Mouse (Mus musculus) thymus, adult 2 months (tissue): ENCODE data around the gene Vmn1r215. TPM values are rescaled to one million over a fixed set of nuclear protein-coding genes. Genes with fewer than 3 reads are reported as not detected.
"Not testable (repeated sequence)": the region's sequence is repeated elsewhere in the genome, so short reads cannot be mapped to it uniquely, and the experiment has no call there.

ENCODE experiments used
- DNase-seq: peaks from one replicate; pipeline ENCODE4 v3.0.0; 2021
- H3K27ac ChIP-seq: fragments of 200-500 bp; 2 replicates; pipeline ENCODE4 v1.5.1; 2012; ENCODE audit warnings: low read length, control low read depth; ENCODE audit not compliant: control insufficient read depth, insufficient read depth
- H3K27me3 ChIP-seq: fragments of 200-500 bp; 2 replicates; pipeline ENCODE4 v1.6.1; 2012; ENCODE audit warnings: mild to moderate bottlenecking, low read length, moderate library complexity, mixed read lengths; ENCODE audit not compliant: control insufficient read depth, insufficient read depth
- H3K36me3 ChIP-seq: fragments of 200-500 bp; 2 replicates; pipeline ENCODE4 v1.6.1; 2012; ENCODE audit warnings: mild to moderate bottlenecking, low read length, moderate library complexity; ENCODE audit not compliant: control insufficient read depth, insufficient read depth
- H3K4me1 ChIP-seq: fragments of 200-500 bp; replicated peaks from 2 replicates; pipeline ENCODE4 v1.6.1; 2012; ENCODE audit warnings: low read length; ENCODE audit not compliant: control insufficient read depth, insufficient read depth
- H3K4me3 ChIP-seq: fragments of 200-500 bp; 2 replicates; pipeline ENCODE4 v1.5.1; 2012; ENCODE audit warnings: mild to moderate bottlenecking, low read length, control low read depth, moderate library complexity; ENCODE audit not compliant: control insufficient read depth, insufficient read depth
- CTCF ChIP-seq: fragments of 200-500 bp; IDR thresholded peaks from 2 replicates; pipeline ENCODE4 v1.5.1; 2012; ENCODE audit warnings: mild to moderate bottlenecking, control low read depth, low read length, moderate library complexity, borderline replicate concordance; ENCODE audit not compliant: control insufficient read depth, poor library complexity, insufficient read depth; ENCODE audit errors: extremely low read depth
- POLR2A ChIP-seq: fragments of 200-500 bp; IDR thresholded peaks from 2 replicates; pipeline ENCODE4 v1.6.1; 2012; ENCODE audit warnings: mild to moderate bottlenecking, low read length, control low read depth, moderate library complexity; ENCODE audit not compliant: control insufficient read depth, poor library complexity, insufficient read depth; ENCODE audit errors: extremely low read depth
- WGBS: fragments of 180-500 bp; shearing (Covaris S2); methylation state at CpG from one replicate; pipeline ENCODE4 v1.1.7; 2018; 5-methylcytosine and 5-hydroxymethylcytosine counted together
- polyA plus RNA-seq: library from polyadenylated mRNA; depleted of rRNA; stranded (reverse); fragments of >200 nt; gene quantifications from 2 replicates; pipeline ENCODE4 v1.2.3, GENCODE M21; 2012; rRNA removed

The Vmn1r215 gene
- polyA plus RNA-seq: not detected in 2 replicates

DNA sequence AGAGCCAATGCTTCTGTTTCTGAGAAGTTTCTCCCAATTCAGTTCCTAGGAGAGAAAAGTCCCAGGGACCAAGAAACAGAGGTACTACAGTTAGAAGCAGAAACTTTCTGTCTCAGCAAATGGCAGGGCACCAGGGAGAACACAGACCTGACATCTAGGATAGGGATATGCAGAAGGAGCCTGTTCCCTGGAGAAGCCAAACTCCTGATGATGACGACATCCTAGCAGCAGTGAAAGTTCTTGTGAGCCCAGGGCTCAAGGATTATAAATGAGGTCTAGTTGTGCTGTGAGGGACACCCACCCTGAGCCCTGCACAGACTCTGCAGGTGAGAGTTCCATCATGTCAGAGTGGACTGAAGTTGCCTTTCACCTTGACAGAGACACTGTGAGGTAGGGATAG, at the start of gene Vmn1r215:
Gene Vmn1r215, plus strand, starts transcription at position 301 of the 400 bp plus-strand sequence.
- DNase-seq: no peak
- no peaks in the 10 kb centered on the region for H3K4me1 ChIP-seq
- H3K27me3 ChIP-seq: no peaks in the 10 kb centered on the region
- no peak within 1 kb of the TSS for H3K4me3 ChIP-seq
- 80% methylated on average over 1 of the region's 1 CpGs for WGBS
- no peak within 1 kb of the TSS for H3K27ac ChIP-seq
- H3K36me3 ChIP-seq: no peaks in the 10 kb centered on the region
- no peak for TF ChIP-seq CTCF
- no peak for TF ChIP-seq POLR2A

DNA sequence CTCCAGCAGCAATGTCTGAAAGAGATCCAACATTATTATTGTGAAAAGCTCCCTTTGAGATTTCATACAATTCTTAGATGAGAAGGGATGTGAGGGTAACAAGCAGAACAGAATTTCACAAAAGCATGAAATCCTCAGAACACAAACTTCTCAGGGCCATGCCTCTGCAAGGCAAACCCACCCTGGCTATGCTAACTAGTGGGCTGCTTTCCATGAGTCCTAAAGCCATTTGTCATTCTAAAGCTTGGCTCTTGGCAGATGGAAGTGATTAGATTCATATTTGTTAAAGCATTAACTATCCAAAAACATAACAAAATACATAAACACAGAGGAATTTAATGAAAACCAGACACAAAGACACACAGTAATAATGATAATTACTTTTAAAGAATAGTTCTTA, 49.7 kb upstream of the Vmn1r215 start:
- Histone ChIP-seq H3K27me3 (no peaks in the 10 kb centered on the region), H3K4me3 (no peak overlapping the region), H3K27ac (no peak overlapping the region), H3K36me3 (no peaks in the 10 kb centered on the region), H3K4me1 (no peaks in the 10 kb centered on the region)
- DNase-seq: no peak
- no peak for TF ChIP-seq POLR2A
- no peak for TF ChIP-seq CTCF

DNA sequence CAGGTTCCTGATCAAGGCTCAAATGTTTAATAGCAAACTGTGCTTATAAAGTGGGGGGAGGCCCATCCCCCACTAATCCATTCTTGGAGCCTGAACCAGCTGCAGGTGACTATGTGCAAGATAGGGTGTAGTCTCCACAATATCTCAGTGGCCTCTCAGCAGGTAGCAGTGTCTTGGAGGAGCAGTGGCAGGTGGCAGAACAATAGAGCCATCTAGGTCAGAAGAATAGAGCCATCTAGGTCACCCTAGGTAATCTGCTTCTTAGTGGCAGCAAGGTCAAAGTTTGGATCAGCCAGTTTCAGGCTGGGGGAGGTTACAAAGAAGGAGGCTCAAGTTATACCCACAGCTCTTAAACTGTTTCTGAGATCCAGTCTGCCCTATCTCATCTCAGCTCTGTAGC, 43.0 kb upstream of the Vmn1r215 start:
- TF ChIP-seq CTCF (no peak), POLR2A (no peak)
- H3K4me3 ChIP-seq: no peak overlapping the region

DNA sequence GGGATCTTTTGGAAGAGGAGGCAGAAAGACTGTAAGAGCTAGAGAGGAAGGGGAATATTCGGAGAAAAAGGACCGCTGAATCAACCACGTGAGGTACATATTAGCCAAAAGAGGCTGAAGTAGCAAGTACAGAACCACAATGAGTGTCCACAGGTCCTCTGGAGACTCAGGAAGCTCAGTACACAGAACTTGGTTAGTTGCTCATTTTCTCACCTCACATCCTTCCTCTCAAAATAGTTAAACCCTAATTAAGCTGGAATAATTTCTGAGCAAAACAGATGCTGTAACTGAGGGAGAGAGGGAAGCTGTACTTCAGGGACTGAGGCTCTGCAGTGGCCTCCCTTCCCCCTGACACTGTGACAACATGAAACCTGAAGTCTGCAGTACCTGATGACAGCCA, 37.7 kb upstream of the Vmn1r215 start, which contains the start of gene Vmn1r214:
Gene Vmn1r214, plus strand, starts transcription at position 301 of the 400 bp plus-strand sequence.
- Histone ChIP-seq H3K4me3 (no peak within 1 kb of the TSS), H3K36me3 (no peaks in the 10 kb centered on the region), H3K27ac (no peak within 1 kb of the TSS), H3K4me1 (no peaks in the 10 kb centered on the region), H3K27me3 (no peaks in the 10 kb centered on the region)
- no peak for DNase-seq
- WGBS: 96% methylated on average over 3 of the region's 3 CpGs
- TF ChIP-seq CTCF: no peak
- TF ChIP-seq POLR2A: no peak

More for the DNA sequence above, 43.0 kb upstream of the Vmn1r215 start:
- H3K36me3 ChIP-seq: no peaks in the 10 kb centered on the region
- no peak overlapping the region for H3K27ac ChIP-seq
- DNase-seq: no peak
- no peaks in the 10 kb centered on the region for H3K27me3 ChIP-seq
- H3K4me1 ChIP-seq: no peaks in the 10 kb centered on the region

DNA sequence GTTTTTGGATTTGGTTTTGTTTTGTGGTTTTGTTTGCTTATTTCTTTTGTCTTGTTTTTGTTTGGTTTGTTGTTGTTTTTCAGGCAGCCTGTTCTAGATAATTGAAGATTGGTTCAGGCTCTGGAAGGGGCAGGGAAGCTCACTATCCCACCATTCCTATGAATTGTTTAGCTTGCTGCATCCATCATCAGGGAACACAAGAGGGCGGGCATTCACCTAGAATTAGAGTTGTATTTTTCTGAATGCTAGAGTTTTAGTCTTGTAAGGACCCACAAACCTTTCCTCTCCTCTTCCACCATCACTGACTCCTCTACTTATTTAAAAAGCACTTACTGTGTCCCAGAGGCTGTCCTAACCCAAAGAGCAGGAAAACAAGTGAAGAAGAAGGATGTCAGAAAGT, 10.0 kb upstream of the Vmn1r215 start:
- no peak overlapping the region for H3K4me3 ChIP-seq
- TF ChIP-seq CTCF: no peak
- TF ChIP-seq POLR2A: no peak
- no peak overlapping the region for H3K27ac ChIP-seq
- no peaks in the 10 kb centered on the region for H3K4me1 ChIP-seq
- H3K36me3 ChIP-seq: no peaks in the 10 kb centered on the region
- no peak for DNase-seq
- no peaks in the 10 kb centered on the region for H3K27me3 ChIP-seq
- WGBS: 38% methylated on average over 1 of the region's 1 CpGs

DNA sequence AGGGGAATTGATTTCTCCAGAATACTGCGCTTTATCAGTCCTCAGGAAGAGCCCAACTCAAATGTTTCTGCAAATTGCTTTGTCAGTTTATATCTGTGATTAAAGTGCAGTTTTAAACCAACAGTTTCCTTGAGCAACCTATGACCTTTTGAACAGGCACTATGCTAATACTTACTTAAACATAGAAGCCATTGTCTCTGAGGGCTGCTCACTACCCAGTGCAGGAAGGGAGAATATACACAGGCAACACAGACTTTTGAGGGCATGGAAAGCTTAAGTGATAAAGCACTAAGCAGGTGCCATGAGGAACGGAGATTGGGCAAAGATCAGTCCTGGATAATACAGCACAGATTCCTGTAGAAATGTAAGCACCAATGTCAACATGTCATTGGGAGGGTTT, 1.5 kb downstream of the Vmn1r215 start:
- no peak overlapping the region for H3K27ac ChIP-seq
- TF ChIP-seq CTCF (no peak), POLR2A (no peak)

DNA sequence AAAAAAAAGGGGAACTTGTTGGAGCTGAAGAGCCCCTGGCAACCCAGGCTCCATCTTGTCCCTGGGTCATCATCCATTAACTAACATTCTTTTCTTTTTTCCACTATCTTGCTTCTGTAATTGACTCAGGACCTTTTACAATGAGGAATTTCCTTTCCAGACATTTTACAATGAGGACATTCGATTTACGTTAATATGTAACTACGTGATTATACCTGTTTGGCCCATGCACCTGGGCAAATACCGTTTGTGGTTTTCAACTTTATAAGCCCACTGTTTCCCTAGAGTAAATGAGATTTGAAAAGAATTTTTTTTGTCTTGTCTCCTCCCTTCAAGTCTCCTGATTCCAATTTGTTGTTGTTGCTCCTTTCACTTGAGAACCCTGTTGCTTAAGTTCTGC, 26.6 kb downstream of the Vmn1r215 start:
- Histone ChIP-seq H3K27ac (no peak overlapping the region), H3K27me3 (no peaks in the 10 kb centered on the region), H3K4me1 (no peaks in the 10 kb centered on the region), H3K4me3 (no peak overlapping the region), H3K36me3 (no peaks in the 10 kb centered on the region)
- 97% methylated on average over 4 of the region's 4 CpGs for WGBS
- DNase-seq: no peak
- TF ChIP-seq POLR2A (no peak), CTCF (no peak)

More for the DNA sequence above, 1.5 kb downstream of the Vmn1r215 start:
- 92% methylated on average over 2 of the region's 2 CpGs for WGBS
- Histone ChIP-seq H3K27me3 (no peaks in the 10 kb centered on the region), H3K36me3 (no peaks in the 10 kb centered on the region), H3K4me3 (no peak overlapping the region), H3K4me1 (no peaks in the 10 kb centered on the region)
- DNase-seq: no peak

DNA sequence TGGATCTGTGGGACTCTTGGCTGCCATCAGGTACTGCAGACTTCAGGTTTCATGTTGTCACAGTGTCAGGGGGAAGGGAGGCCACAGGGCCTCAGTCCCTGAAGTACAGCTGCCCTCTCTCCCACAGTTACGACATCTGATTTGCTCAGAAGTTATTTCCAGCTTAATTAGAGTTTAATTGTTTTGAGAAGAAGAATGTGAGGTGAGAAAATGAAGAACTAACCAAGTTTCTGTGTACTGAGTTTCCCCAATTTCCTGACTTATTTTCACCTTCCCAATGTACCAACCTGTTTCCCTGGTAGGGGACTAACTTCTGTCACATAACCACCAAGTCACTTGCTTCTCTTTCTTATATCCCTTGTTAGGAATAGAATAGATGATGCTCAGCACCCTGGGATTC, 50.3 kb downstream of the Vmn1r215 start, which contains the start of gene Vmn1r217:
Gene Vmn1r217, minus strand, starts transcription at position 101 of the 400 bp plus-strand sequence.
- H3K27ac ChIP-seq, H3K36me3 ChIP-seq, H3K4me3 ChIP-seq, H3K4me1 ChIP-seq, H3K27me3 ChIP-seq, DNase-seq: not testable (repeated sequence)
- 81% methylated on average over 1 of the region's 1 CpGs for WGBS
